Mouse (Mus musculus): ENCODE results near the gene Lmod2. TPM values are rescaled to one million over a fixed set of nuclear protein-coding genes. Genes with fewer than 3 reads are reported as not detected.

The Lmod2 gene
- total RNA-seq, 2 experiments from 2014 or later, result 105 to 286 TPM

DNA sequence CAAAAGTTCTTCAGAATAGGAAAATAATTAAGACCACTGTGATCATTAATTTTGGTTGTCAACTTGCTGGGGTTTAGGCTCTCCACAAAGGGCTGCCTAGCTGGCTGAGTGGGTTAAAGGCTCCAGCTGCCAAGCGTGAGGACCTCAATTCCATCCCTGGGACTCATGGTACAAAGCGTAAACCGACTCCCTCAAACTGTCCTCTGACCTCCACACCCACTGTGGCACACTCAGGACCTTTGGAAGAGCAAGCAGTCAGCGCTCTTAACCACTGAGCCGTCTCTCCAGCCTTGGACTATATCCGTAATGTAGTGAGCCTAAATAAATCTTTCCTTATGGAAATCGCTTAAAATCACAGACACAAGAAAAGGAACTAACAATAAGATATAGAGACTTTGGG is 54.0 kb downstream of the Lmod2 start:
- TF ChIP-seq CTCF (IDR thresholded peaks at IDR 0.05), result no peak
- no peak for DNase-seq
- Histone ChIP-seq H3K27ac (0 out of 2 replicates have a peak overlapping the region, but pooled peaks have one; percentile 16), H3K4me3 (no peak overlapping the region)
- intact Hi-C loops (cut with DNase I), result no loop called here

Other genes with a start within 250 kb of the Lmod2 start
- under 1 TPM; 0.15 to 0.22 TPM for gene Iqub, start 82.7 kb upstream of the Lmod2 start, total RNA-seq (2021)
- gene Ndufa5, start 69.7 kb upstream of the Lmod2 start, total RNA-seq (2021), result 100 to 1,000 TPM; 579 to 752 TPM
- gene Asb15, start 69.6 kb upstream of the Lmod2 start, total RNA-seq (2021), result 10 to 100 TPM; 34.9 to 54.5 TPM
- 10 to 100 TPM; 15.3 to 18.1 TPM for gene Wasl, start 67.2 kb downstream of the Lmod2 start, total RNA-seq (2021)
- gene Hyal6, start 135.5 kb downstream of the Lmod2 start, total RNA-seq (2021), result not detected
- not detected for gene Hyal4, start 150.6 kb downstream of the Lmod2 start, total RNA-seq (2021)
- gene Spam1, start 193.4 kb downstream of the Lmod2 start, total RNA-seq (2021), result not detected

Data from gastrocnemius, adult 2 months (tissue).